Comparison of ENCODE assay signal across 24 mouse cellular contexts in genomic region chr3:156791234-156791633, GRCm38 (mm10).
DNase-seq lines count a peak whose midpoint lies in the region; ATAC-seq and TF ChIP-seq lines count a peak whose summit lies in the region.
"Had no signal": no experiment of that assay in that cellular context is flagged by ENCODE, and none has a peak within 500 bp of the region (broad histone marks: within the 10 kb centered on the region; RNA-seq: fewer than 3 reads in every experiment).

No protein-coding gene starts in this region.

- DNase-seq in cerebellum, adult 9-11 months, result peak; percentile 46
- DNase-seq in cerebellum, postnatal 14 days, result no peak
- no peak for DNase-seq in hindbrain, postnatal 0 days (ENCODE audit: low spot score)
- DNase-seq in NIH3T3 (ENCODE audit: low read depth), result peak; percentile 6
- DNase-seq in retina, embryonic 14.5 days (ENCODE audit: low spot score), result peak; percentile 87
- no peak for DNase-seq in kidney, postnatal 10 days
- DNase-seq: adrenal gland, postnatal 10 days; B cell, adult 2 months; gastrocnemius, postnatal 36 days; heart, adult 2 months; kidney, postnatal 14 days; layer of hippocampus, postnatal 36 days; liver, embryonic 13.5 days; lung, embryonic 14.5 days; thymus, adult 18-20 months; thymus, postnatal 36 days had no signal

- H3K9me3 ChIP-seq in hindbrain, postnatal 0 days (ENCODE audit: low read length), result no peaks in the 10 kb centered on the region
- no peaks in the 10 kb centered on the region for H3K9me3 ChIP-seq in hindbrain, embryonic 13.5 days
- no peaks in the 10 kb centered on the region for H3K9me3 ChIP-seq in midbrain, embryonic 13.5 days
- H3K9me3 ChIP-seq: heart, embryonic 13.5 days; intestine, embryonic 15.5 days; liver, embryonic 13.5 days; megakaryocyte, embryonic 14.5 days had no signal

- H3K27ac ChIP-seq in hindbrain, postnatal 0 days, result no peak overlapping the region
- no peak overlapping the region for H3K27ac ChIP-seq in hindbrain, embryonic 13.5 days
- no peak overlapping the region for H3K27ac ChIP-seq in midbrain, embryonic 13.5 days
- H3K27ac ChIP-seq: heart, adult 2 months; heart, embryonic 13.5 days; hindbrain, embryonic 14.5 days; intestine, embryonic 15.5 days; liver, embryonic 13.5 days had no signal

- H3K4me1 ChIP-seq in hindbrain, postnatal 0 days (ENCODE audit: insufficient read depth, low read length), result no peaks in the 10 kb centered on the region
- peaks cover 6% of the 10 kb centered on the region for H3K4me1 ChIP-seq in hindbrain, embryonic 13.5 days (replicated peaks)
- peaks cover 17% of the 10 kb centered on the region; the same call in 1 of the 2 replicates for H3K4me1 ChIP-seq in midbrain, embryonic 13.5 days (replicated peaks)
- H3K4me1 ChIP-seq: heart, embryonic 13.5 days; intestine, embryonic 15.5 days; liver, embryonic 13.5 days; megakaryocyte, embryonic 14.5 days had no signal

- no peak overlapping the region for H3K4me2 ChIP-seq in hindbrain, postnatal 0 days (ENCODE audit: low read depth, low read length)
- H3K4me2 ChIP-seq in hindbrain, embryonic 13.5 days, result no peak overlapping the region
- H3K4me2 ChIP-seq in midbrain, embryonic 13.5 days (replicated peaks), result no peak overlapping the region
- H3K4me2 ChIP-seq: heart, embryonic 13.5 days; hindbrain, embryonic 14.5 days; intestine, embryonic 15.5 days; liver, embryonic 13.5 days; lung, embryonic 14.5 days had no signal

- no peak overlapping the region for H3K9ac ChIP-seq in hindbrain, postnatal 0 days (replicated peaks; ENCODE audit: low read length)
- H3K9ac ChIP-seq in hindbrain, embryonic 13.5 days, result no peak overlapping the region
- no peak overlapping the region for H3K9ac ChIP-seq in midbrain, embryonic 13.5 days (replicated peaks)
- H3K9ac ChIP-seq: heart, embryonic 13.5 days; hindbrain, embryonic 14.5 days; intestine, embryonic 15.5 days; liver, embryonic 13.5 days; lung, embryonic 14.5 days had no signal

- ATAC-seq in hindbrain, postnatal 0 days, result 0 out of 2 replicates have a peak, but pooled peaks have one; percentile 35
- no peak for ATAC-seq in hindbrain, embryonic 13.5 days (ENCODE audit: low FRiP score)
- ATAC-seq in midbrain, embryonic 13.5 days, result no peak
- ATAC-seq: intestine, embryonic 15.5 days had no signal

- no peak for TF ChIP-seq CTCF in hindbrain, postnatal 0 days (IDR thresholded peaks at IDR 0.05; ENCODE audit: low read depth)

- H3K27me3 ChIP-seq in hindbrain, postnatal 0 days (ENCODE audit: insufficient read depth, low read length), result no peaks in the 10 kb centered on the region
- H3K27me3 ChIP-seq in hindbrain, embryonic 13.5 days, result no peaks in the 10 kb centered on the region
- H3K27me3 ChIP-seq in midbrain, embryonic 13.5 days, result no peaks in the 10 kb centered on the region
- H3K27me3 ChIP-seq: CH12.LX; heart, embryonic 13.5 days; intestine, embryonic 15.5 days; liver, embryonic 13.5 days; megakaryocyte, embryonic 14.5 days had no signal

- no peaks in the 10 kb centered on the region for H3K36me3 ChIP-seq in hindbrain, postnatal 0 days (ENCODE audit: insufficient read depth, low read length)
- no peaks in the 10 kb centered on the region for H3K36me3 ChIP-seq in hindbrain, embryonic 13.5 days
- no peaks in the 10 kb centered on the region for H3K36me3 ChIP-seq in midbrain, embryonic 13.5 days
- H3K36me3 ChIP-seq: G1E; heart, embryonic 13.5 days; intestine, embryonic 15.5 days; liver, embryonic 13.5 days had no signal

- H3K4me3 ChIP-seq in hindbrain, postnatal 0 days (ENCODE audit: low read length), result no peak overlapping the region
- no peak overlapping the region for H3K4me3 ChIP-seq in hindbrain, embryonic 13.5 days
- no peak overlapping the region for H3K4me3 ChIP-seq in midbrain, embryonic 13.5 days (replicated peaks)
- H3K4me3 ChIP-seq: heart, adult 2 months; heart, embryonic 13.5 days; intestine, embryonic 15.5 days; liver, embryonic 13.5 days; megakaryocyte, embryonic 14.5 days had no signal

Comparison
In these comparisons a context has a peak if more than half of its experiments do, and no peak if none do; other contexts are left out.
1. DNase-seq: peak in cerebellum, adult 9-11 months (single experiment), NIH3T3 (single experiment) and retina, embryonic 14.5 days (single experiment); none in cerebellum, postnatal 14 days (0 of 2), hindbrain, postnatal 0 days (single experiment) and kidney, postnatal 10 days (single experiment).